Mouse (Mus musculus) intestine, embryonic 16.5 days (tissue): ENCODE measurements around the gene Tomm7. TPM values are rescaled to one million over a fixed set of nuclear protein-coding genes. Genes with fewer than 3 reads are reported as not detected.
"Not testable (repeated sequence)": the region's sequence is repeated elsewhere in the genome, so short reads cannot be mapped to it uniquely, and the experiment has no call there.

Experiments
- ATAC-seq: fragments of 200-750 bp; cut with Nextera tagmentation; 2 replicates; pipeline ENCODE4 v1.8.0; 2017; ENCODE audit warnings: moderate TSS enrichment, moderate library complexity
- H3K27ac ChIP-seq: fragments of 300-500 bp; sonication (generic); 2 replicates; pipeline ENCODE4 v1.5.1; 2014; ENCODE audit warnings: mild to moderate bottlenecking, low read length
- H3K27me3 ChIP-seq: fragments of 300-500 bp; sonication (generic); replicated peaks from 2 replicates; pipeline ENCODE4 v1.6.1; 2014; ENCODE audit warnings: low read length, control low read depth, mixed read lengths; ENCODE audit not compliant: control insufficient read depth, insufficient read depth
- H3K36me3 ChIP-seq: fragments of 300-500 bp; sonication (generic); 2 replicates; pipeline ENCODE4 v1.6.1; 2014; ENCODE audit warnings: low read length, control low read depth; ENCODE audit not compliant: control insufficient read depth, insufficient read depth
- H3K4me1 ChIP-seq: fragments of 300-500 bp; sonication (generic); 2 replicates; pipeline ENCODE4 v1.6.1; 2014; ENCODE audit warnings: low read length, control low read depth, mixed read lengths; ENCODE audit not compliant: control insufficient read depth, insufficient read depth
- H3K4me2 ChIP-seq: fragments of 300-500 bp; sonication (generic); 2 replicates; pipeline ENCODE4 v1.6.1; 2014; ENCODE audit warnings: low read depth, low read length, control low read depth
- H3K4me3 ChIP-seq: fragments of 300-500 bp; sonication (generic); 2 replicates; pipeline ENCODE4 v1.5.1; 2014; ENCODE audit warnings: mild to moderate bottlenecking, low read length
- H3K9ac ChIP-seq: fragments of 300-500 bp; sonication (generic); 2 replicates; pipeline ENCODE4 v1.6.1; 2014; ENCODE audit warnings: low read depth, low read length
- H3K9me3 ChIP-seq: fragments of 300-500 bp; sonication (generic); 2 replicates; pipeline ENCODE4 v1.6.1; 2016; ENCODE audit warnings: low read length, control low read depth; ENCODE audit not compliant: control insufficient read depth
- WGBS: fragments of 180-500 bp; shearing (Covaris S2); extraction: QIAGEN DNeasy Blood & Tissue Kit; methylation state at CpG from one replicate; pipeline ENCODE4 v1.1.7; 2014; 5-methylcytosine and 5-hydroxymethylcytosine counted together
- polyA plus RNA-seq: library from polyadenylated mRNA; unstranded; fragments of >200 nt; fragmentation: Nextera tagmentation; extraction: Ambion mirVana; gene quantifications from 2 replicates; pipeline ENCODE4 v1.2.1, GENCODE M21; 2015

Gene Tomm7
- 119 and 123 TPM in 2 replicates for polyA plus RNA-seq

DNA sequence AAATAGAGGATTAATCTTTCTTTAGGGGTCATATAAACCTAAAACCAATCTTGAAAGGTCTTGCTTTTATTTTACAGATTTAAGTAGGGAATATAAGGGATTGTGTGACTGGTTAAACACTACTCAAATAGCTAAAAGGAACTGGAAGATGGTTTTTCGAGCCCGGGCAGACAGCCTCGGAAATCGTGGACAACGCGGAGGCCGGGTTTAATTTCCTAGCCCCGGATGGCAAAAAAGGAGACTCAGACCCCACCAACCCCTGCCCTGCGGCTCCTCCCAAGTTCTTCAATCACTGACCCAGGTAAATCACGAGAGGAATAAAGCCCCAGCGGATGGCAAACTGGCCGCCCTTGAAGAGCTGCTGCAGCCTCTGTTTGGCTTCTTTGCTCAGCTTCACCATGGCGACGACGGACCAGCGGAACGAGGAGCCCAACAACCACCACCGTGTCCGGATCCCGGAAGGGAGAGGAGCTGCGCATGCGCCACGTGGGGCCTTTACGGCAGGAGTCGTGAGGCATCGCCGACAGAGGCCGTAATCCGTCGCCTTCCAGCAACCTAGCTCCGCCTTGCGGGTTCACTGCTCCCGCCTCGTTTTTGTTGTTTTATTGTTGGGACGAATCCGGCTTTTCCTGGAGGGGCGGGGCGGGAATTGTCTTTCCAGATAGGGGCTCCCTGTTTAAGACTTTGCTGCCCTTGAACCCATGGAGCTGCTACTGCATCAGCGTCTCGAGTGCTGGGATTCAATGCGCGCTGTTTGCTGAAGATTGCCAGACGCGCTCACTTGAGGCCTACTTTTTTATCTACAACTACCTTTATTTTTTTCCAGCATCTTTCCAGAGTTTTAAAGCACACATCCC, at the start of gene Tomm7:
TSS of gene Tomm7 (minus strand) at position 488 of the 857 bp plus-strand sequence.
- H3K4me3 ChIP-seq, result peak within 1 kb of the TSS; percentile 66
- no peaks in the 10 kb centered on the region for H3K9me3 ChIP-seq
- H3K36me3 ChIP-seq, result no peaks in the 10 kb centered on the region
- H3K4me1 ChIP-seq, result peaks cover 9% of the 10 kb centered on the region
- under 1% methylated on average over 44 of the region's 44 CpGs for WGBS
- peak within 1 kb of the TSS; percentile 73 for H3K9ac ChIP-seq
- no peaks in the 10 kb centered on the region for H3K27me3 ChIP-seq
- ATAC-seq, result peak; percentile 94
- H3K27ac ChIP-seq, result peak within 1 kb of the TSS; percentile 72
- H3K4me2 ChIP-seq, result peak within 1 kb of the TSS; percentile 75

DNA sequence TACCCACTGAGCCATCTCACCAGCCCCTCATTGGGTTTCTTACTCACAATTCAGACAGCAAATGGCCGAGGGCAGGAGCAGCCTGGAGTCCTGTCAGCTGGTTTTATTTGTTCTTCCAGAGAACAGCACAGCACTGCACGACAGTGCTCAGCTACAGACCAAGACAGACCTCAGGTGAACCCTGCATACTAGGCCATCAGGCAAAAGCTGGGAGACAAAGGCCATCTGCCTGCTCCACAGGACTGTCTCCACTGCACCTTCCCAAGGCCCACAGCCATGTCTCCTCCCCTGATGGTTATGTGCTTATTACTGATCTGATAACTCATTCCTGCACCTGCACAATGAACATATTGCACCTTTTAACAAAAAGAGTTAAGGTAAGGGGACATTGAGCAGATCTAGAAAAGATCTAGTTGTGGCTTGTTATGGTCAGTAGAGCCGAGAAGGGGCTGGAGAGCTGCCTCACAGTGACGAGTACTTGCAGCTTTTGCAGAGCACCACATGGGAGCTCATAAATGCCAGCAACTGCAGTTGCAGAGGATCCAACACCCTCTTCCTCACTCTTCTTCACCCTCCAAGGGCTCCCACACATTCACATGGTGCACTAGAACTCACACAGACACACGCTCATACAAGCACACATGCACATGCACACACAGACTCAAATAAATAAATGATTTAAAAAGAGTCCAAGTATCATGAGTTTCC, 49.3 kb upstream of the Tomm7 start:
- Histone ChIP-seq H3K27ac (no peak overlapping the region), H3K9ac (no peak overlapping the region), H3K4me2 (no peak overlapping the region), H3K36me3 (no peaks in the 10 kb centered on the region), H3K4me1 (no peaks in the 10 kb centered on the region), H3K9me3 (no peaks in the 10 kb centered on the region), H3K27me3 (no peaks in the 10 kb centered on the region), H3K4me3 (no peak overlapping the region)
- 67% methylated on average over 5 of the region's 5 CpGs for WGBS
- ATAC-seq, result no peak

DNA sequence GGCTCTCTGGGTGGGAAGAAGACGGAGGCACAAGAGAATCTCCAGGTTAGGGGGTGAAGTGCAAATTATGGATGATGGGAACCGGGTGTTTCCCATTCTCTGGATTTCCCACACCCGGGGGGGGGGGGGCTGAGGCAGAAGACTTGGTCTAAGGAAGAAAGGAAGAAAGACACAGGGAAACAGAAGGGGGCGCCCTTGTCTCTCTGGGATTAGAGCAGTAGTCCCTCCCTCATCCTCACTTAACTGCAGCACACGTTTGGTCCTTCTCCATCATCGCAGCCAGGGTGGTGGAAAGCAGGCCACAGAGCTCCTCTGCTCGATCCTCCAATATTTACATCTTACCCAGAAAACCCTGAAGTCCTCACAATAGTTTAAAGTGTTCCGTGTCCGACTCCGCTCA, 46.8 kb upstream of the Tomm7 start:
- Histone ChIP-seq H3K27ac (no peak overlapping the region), H3K4me3 (no peak overlapping the region), H3K36me3 (no peaks in the 10 kb centered on the region), H3K4me2 (no peak overlapping the region), H3K9ac (no peak overlapping the region), H3K27me3 (no peaks in the 10 kb centered on the region), H3K9me3 (no peaks in the 10 kb centered on the region), H3K4me1 (no peaks in the 10 kb centered on the region)
- ATAC-seq, result no peak
- 40% methylated on average over 10 of the region's 10 CpGs for WGBS

DNA sequence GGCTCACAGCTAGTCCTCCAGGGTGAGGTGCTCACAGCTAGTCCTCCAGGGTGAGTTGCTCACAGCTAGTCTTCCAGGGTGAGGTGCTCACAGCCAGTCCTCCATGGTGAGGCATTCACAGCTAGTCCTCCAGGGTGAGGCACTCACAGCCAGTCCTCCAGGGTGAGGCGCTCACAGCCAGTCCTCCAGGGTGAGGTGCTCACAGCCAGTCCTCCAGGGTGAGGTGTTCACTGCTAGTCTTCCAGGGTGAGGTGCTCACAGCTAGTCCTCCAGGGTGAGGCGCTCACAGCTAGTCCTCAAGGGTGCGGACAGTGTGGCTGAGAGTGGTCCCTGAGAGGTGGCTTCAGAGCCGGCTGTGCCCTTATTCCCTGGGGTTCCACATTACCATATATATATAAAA, 45.5 kb upstream of the Tomm7 start:
- Histone ChIP-seq H3K36me3 (no peaks in the 10 kb centered on the region), H3K4me1 (no peaks in the 10 kb centered on the region), H3K4me3 (no peak overlapping the region), H3K4me2 (no peak overlapping the region), H3K9me3 (no peaks in the 10 kb centered on the region), H3K27me3 (no peaks in the 10 kb centered on the region), H3K27ac (no peak overlapping the region), H3K9ac (no peak overlapping the region)
- 71% methylated on average over 4 of the region's 4 CpGs for WGBS
- no peak for ATAC-seq

DNA sequence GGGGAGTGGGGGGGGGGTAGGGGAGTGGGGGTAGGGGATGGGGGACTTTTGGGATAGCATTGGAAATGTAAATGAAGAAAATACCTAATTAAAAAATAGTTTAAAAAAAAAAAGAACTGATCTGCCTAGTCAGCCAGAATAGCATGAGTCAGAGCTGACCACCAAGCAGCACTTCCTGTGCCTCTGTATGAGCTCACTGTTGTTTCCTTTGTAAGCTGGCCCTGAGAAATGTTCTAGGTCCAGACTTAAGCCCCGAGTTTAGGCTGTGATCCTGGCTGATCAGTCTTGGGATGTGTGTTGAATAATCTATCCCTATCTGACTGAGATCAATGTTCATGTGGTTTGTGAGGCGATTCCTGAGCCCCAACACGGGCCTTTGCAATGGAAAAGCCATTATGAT, 43.1 kb upstream of the Tomm7 start:
- Histone ChIP-seq H3K9ac (no peak overlapping the region), H3K4me1 (no peaks in the 10 kb centered on the region), H3K27ac (no peak overlapping the region), H3K9me3 (no peaks in the 10 kb centered on the region), H3K36me3 (no peaks in the 10 kb centered on the region), H3K27me3 (no peaks in the 10 kb centered on the region), H3K4me2 (no peak overlapping the region), H3K4me3 (no peak overlapping the region)
- WGBS, result 83% methylated on average over 3 of the region's 3 CpGs
- no peak for ATAC-seq

DNA sequence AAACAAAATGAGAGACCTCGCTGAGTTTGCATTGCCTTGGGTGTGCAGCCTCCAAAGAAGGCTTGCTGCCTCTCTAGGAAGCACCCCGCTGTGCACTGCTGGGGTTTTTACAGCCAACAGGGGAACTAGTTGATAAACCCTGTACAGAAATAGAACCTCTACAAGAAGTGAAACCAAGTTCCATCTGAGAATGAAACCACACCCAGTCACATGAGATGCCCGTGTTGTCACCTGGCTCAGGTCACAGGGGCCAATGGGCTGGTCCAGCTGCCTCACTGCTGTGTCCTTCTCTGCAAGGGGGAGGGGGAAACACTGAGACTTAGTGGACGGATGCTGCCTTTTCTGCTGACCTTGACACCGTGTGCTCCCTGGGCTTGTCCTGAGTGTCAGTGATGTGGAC, 30.5 kb upstream of the Tomm7 start:
- Histone ChIP-seq H3K4me3 (no peak overlapping the region), H3K4me1 (0 out of 2 replicates have a peak, but pooled peaks cover 2% of the 10 kb centered on the region), H3K4me2 (no peak overlapping the region), H3K9me3 (no peaks in the 10 kb centered on the region), H3K9ac (no peak overlapping the region), H3K27me3 (no peaks in the 10 kb centered on the region), H3K27ac (no peak overlapping the region), H3K36me3 (no peaks in the 10 kb centered on the region)
- 52% methylated on average over 5 of the region's 5 CpGs for WGBS
- ATAC-seq, result peak; percentile 52; the same call in 1 of the 2 replicates

DNA sequence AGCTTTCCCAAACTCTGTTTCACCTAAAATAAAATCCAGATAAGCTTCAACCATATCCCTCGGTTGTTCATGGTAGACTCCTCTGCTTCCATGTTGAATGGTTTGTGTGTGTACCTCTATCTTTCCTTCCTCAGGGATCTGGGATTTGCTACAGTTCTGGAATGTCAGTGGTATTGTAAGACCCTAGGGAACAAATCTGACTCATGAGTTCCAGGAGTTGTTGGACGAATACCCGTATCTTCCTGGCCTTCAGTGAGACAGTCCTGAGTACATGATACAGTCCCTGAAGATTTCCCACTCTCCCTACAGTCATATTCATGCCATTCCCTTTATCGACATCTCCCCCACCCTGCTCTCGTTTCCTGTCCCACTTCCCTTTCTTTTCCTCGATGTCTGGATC, 28.6 kb upstream of the Tomm7 start:
- WGBS, result 81% methylated on average over 6 of the region's 6 CpGs
- no peak overlapping the region for H3K27ac ChIP-seq
- H3K9me3 ChIP-seq, result no peaks in the 10 kb centered on the region

DNA sequence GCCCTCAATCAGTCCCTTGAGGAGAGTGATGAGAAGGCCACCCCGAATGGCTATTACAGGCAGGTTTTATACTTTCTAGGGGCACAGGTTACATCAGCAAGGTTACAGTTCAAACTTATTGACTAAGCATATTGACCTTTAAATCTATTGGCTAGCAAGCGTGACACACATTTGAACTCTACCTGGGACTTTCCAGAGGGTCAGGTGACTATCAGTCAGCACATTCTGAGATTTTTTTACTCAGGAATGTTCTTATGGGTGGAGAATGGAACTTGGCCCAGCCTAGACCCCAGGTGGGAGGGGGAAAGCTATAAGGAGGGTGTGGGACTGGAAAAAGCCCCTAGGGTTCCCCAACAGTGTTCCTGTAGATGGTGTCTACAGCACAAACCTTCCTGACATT, 27.4 kb upstream of the Tomm7 start:
- WGBS, result 84% methylated on average over 2 of the region's 2 CpGs
- H3K4me1 ChIP-seq, H3K4me2 ChIP-seq, H3K27ac ChIP-seq, H3K36me3 ChIP-seq, H3K9ac ChIP-seq, H3K27me3 ChIP-seq, H3K9me3 ChIP-seq, H3K4me3 ChIP-seq, ATAC-seq: not testable (repeated sequence)

More for the DNA sequence above, 28.6 kb upstream of the Tomm7 start:
- Histone ChIP-seq H3K36me3 (no peaks in the 10 kb centered on the region), H3K27me3 (no peaks in the 10 kb centered on the region), H3K4me2 (no peak overlapping the region), H3K4me1 (0 out of 2 replicates have a peak, but pooled peaks cover 2% of the 10 kb centered on the region), H3K4me3 (no peak overlapping the region), H3K9ac (no peak overlapping the region)
- no peak for ATAC-seq

DNA sequence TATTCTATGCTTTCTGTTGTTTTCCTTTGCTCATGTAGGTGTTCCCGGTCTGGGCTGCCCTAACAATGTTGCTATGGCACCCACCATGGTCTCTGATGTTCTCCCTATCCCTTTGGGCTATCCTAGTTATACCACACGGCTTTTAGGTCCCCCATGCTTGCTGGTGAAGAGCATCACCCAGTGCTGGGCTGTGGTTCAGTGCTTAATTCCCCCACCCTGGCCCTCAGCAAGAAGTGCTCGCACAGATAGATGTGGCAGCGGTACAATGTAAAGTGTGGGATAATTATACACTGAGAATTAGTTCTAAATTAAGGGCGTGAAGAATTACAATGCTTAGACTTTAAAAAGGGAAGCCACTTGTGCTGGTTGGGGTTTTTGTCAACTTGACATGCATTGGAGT, 22.0 kb upstream of the Tomm7 start:
- Histone ChIP-seq H3K27me3 (no peaks in the 10 kb centered on the region), H3K9ac (no peak overlapping the region), H3K4me2 (no peak overlapping the region), H3K27ac (no peak overlapping the region), H3K4me1 (peaks cover 15% of the 10 kb centered on the region), H3K9me3 (no peaks in the 10 kb centered on the region), H3K36me3 (no peaks in the 10 kb centered on the region), H3K4me3 (no peak overlapping the region)
- ATAC-seq, result no peak
- 83% methylated on average over 5 of the region's 5 CpGs for WGBS
